Mouse (Mus musculus) thymus, postnatal 10 days (tissue): Measurements from ENCODE around the gene Dnah17.
A peak's percentile ranks its signal among the peaks of the same experiment; 100 is the strongest.

Experiments used
- DNase-seq, 2 experiments: peaks; one replicate each; pipeline ENCODE4 v3.0.0; 2021; ENCODE audit warnings: low spot score in 2 of 2

Gene Dnah17

GRCm38 (mm10) chr11:118088896-118089295, 41.5 kb downstream of the Dnah17 start:
- no peak for DNase-seq

- peak; percentile 49 to 54 for DNase-seq
These were observed 44.5 kb downstream of the Dnah17 start for GRCm38 (mm10) chr11:118085961-118086360.

GRCm38 (mm10) chr11:118085176-118085575, 45.3 kb downstream of the Dnah17 start:
- peak; percentile 20 to 39 for DNase-seq

GRCm38 (mm10) chr11:118084266-118084665, 46.2 kb downstream of the Dnah17 start:
- DNase-seq: peak; percentile 34 to 52

- peak; percentile 37 to 86 for DNase-seq
These were observed 46.6 kb downstream of the Dnah17 start for GRCm38 (mm10) chr11:118083811-118084210.

GRCm38 (mm10) chr11:118082294-118082693, 48.1 kb downstream of the Dnah17 start:
- no peak for DNase-seq

GRCm38 (mm10) chr11:118079750-118080149, 50.7 kb downstream of the Dnah17 start:
- no peak for DNase-seq

GRCm38 (mm10) chr11:118076929-118077328, 53.5 kb downstream of the Dnah17 start:
- DNase-seq: no peak

- no peak for DNase-seq
These were observed 55.4 kb downstream of the Dnah17 start for GRCm38 (mm10) chr11:118075035-118075522.

GRCm38 (mm10) chr11:118071227-118071912, 59.1 kb downstream of the Dnah17 start:
- peak; percentile 43 to 48 for DNase-seq

GRCm38 (mm10) chr11:118068812-118069332, 61.6 kb downstream of the Dnah17 start:
- DNase-seq: no peak

- no peak for DNase-seq
These were observed 62.8 kb downstream of the Dnah17 start for GRCm38 (mm10) chr11:118067588-118067987.

GRCm38 (mm10) chr11:118060038-118060437, 70.4 kb downstream of the Dnah17 start:
- no peak for DNase-seq

GRCm38 (mm10) chr11:118058872-118059271, 71.6 kb downstream of the Dnah17 start:
- DNase-seq: no peak

- DNase-seq: no peak
These were observed 72.1 kb downstream of the Dnah17 start for GRCm38 (mm10) chr11:118058367-118058766.

- DNase-seq: no peak
These were observed 80.3 kb downstream of the Dnah17 start for GRCm38 (mm10) chr11:118050174-118050573.

GRCm38 (mm10) chr11:118049641-118050040, 80.8 kb downstream of the Dnah17 start:
- no peak for DNase-seq

- DNase-seq: no peak
These were observed 87.0 kb downstream of the Dnah17 start for GRCm38 (mm10) chr11:118043293-118043907.

GRCm38 (mm10) chr11:118042791-118043190, 87.6 kb downstream of the Dnah17 start:
- DNase-seq: no peak

GRCm38 (mm10) chr11:118035068-118035467, 95.4 kb downstream of the Dnah17 start:
- DNase-seq: no peak

GRCm38 (mm10) chr11:118034395-118034794, 96.0 kb downstream of the Dnah17 start:
- no peak for DNase-seq

GRCm38 (mm10) chr11:118031134-118031533, 99.3 kb downstream of the Dnah17 start:
- DNase-seq: no peak

- no peak for DNase-seq
These were observed 101.3 kb downstream of the Dnah17 start for GRCm38 (mm10) chr11:118029170-118029569.
